Mouse (Mus musculus): ENCODE results near the gene Gm8947.
A peak's percentile ranks its signal among the peaks of the same experiment; 100 is the strongest.
"Not testable (repeated sequence)": the region's sequence is repeated elsewhere in the genome, so short reads cannot be mapped to it uniquely, and the experiment has no call there.

Gene Gm8947

GRCm38 (mm10) chr1:151180167-151180566, 12.0 kb upstream of the Gm8947 start:
- no peak for DNase-seq (ENCODE audit: extremely low read depth, low read depth)

- not testable (repeated sequence) for DNase-seq (ENCODE audit: extremely low read depth, low read depth)
Observed at GRCm38 (mm10) chr1:151182266-151182665, 9.9 kb upstream of the Gm8947 start, which contains the start of gene Gm47985. TSS of gene Gm47985 (plus strand) at chr1:151182537.

DNA sequence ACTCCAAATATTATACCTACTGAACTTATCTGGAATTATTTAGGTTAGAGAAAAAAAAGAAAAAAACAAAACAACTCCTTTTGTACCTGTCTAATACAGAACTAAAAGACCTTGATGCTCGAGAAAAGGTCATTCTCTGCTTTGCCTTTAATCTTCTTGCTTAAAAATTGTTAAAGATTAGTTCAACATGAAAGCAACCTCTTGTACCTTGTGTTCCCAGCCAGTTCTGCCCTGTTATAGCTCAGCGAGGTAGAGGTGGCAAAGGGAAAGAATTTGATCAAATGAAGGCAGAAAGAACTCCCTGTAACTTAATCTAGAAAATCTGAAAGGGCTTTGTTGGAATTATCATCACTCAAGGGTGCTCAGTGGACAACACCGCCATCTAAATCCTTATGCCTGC, 6.0 kb upstream of the Gm8947 start:
- DNase-seq (ENCODE audit: extremely low read depth, low read depth) = not testable (repeated sequence)

- DNase-seq (ENCODE audit: extremely low read depth, low read depth) = not testable (repeated sequence)
Observed at GRCm38 (mm10) chr1:151186879-151187424, 5.2 kb upstream of the Gm8947 start.

DNA sequence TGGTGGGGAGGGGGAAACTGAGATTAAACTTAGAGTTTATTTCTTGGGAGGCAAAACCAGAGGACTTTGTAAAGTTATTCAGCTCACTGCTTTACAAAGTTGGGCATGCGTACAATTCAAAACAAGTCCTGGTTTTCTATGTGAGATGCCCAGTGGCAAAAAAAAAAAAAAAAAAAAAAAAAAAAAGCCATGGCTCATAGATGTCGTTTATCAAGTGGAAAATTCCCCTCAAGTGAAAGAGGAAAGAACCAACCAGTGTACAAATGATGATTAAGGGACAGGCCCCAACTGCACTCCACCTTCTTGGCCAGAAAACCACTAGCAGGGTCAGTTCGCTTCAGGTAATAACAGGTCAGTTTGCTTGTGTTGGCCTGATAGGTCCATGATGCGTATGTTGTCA, 3.7 kb upstream of the Gm8947 start:
- DNase-seq (ENCODE audit: extremely low read depth, low read depth) = no peak

DNA sequence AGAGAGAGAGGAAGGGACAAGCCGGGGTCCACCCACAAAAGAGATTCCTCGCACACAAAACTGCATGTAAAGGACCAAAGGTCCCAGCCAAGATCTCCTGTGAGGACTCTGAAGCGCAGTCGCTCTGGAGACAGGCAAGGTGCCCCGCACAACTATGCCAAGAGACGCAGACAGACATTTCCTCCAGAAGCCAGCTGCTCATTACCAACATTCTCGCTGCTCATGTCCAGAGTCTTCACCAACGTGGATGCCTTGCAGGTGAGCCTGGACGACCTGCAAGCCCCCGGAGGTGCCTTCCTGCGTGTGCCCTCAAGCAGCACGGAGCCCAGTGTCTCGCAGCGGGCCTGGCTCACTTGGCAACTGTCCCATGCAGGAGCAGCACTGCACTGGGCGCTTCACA, 563 bp downstream of the Gm8947 start:
- DNase-seq (ENCODE audit: extremely low read depth, low read depth) = not testable (repeated sequence)

GRCm38 (mm10) chr1:151195986-151196385, 3.8 kb downstream of the Gm8947 start:
- not testable (repeated sequence) for DNase-seq (ENCODE audit: extremely low read depth, low read depth)

DNA sequence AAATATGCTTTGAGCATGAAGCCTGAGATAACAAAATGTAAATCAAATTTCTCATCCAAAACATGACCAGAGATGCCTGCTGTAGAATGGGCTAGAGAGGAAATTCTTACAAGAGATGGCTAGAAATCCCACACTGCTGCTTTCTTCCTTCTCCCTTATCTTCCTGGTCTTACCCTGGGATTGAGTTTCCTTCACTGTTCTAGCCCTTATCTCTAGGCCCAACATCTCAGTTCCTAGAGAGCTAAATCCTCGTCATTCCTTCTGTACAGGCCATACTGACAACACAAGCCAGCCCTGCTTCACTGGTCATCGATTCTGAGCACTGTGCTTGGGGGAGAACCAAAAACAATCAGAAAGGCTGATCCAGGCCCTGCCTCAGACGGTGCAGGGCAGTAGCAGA, 4.5 kb downstream of the Gm8947 start:
- not testable (repeated sequence) for DNase-seq (ENCODE audit: extremely low read depth, low read depth)

DNA sequence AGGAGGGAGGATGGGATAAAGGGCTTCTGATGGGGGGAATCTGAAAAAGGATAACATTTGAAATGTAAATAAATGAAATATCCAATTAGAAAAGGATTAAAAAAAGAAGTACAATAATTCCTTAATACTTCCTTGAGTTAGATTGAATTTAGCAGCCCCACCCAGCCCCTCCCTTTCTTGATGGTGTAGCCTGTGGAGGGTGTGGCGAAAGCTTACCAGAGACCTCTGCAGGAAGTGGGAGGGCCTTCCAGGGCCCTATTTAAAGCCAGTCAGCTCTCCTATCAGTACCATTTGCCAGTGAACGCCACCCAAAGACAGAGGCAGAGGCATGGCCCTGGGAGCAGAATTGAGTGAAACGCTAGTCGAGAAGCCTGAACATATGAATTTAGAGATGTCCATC, 5.9 kb downstream of the Gm8947 start, which contains the start of gene Gm47995:
TSS of gene Gm47995 (plus strand) at position 329 of the 400 bp plus-strand sequence.
- DNase-seq (ENCODE audit: extremely low read depth, low read depth) = peak; percentile 73

DNA sequence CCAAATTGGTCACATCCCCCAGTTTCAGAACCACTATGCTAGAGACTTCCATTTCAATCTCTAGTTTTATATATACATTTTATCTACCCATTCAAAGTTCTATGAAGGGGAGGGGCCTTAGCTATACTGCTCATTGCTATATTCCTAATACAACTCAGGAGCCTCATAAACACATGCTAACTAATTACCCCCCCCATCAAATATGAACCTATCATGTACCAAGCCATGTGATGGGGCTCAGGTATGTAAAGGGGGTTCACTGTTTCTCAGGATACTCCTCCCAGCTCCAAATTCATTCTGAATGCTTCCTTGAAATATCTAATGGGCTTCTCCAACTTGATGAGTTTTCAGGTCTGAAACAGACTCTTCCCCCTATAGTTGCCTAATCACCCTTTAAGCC, 8.4 kb downstream of the Gm8947 start:
- DNase-seq (ENCODE audit: extremely low read depth, low read depth) = not testable (repeated sequence)

DNA sequence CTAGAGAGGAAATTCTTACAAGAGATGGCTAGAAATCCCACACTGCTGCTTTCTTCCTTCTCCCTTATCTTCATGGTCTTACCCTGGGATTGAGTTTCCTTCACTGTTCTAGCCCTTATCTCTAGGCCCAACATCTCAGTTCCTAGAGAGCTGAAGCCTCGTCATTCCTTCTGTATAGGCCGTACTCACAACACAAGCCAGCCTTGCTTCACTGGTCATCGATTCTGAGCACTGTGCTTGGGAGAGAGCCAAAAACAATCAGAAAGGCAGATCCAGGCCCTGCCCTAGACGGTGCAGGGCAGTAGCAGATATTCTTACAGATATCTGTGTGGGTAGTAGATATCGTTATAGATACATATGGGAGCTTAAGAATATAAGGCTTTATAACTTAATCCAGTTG, 10.6 kb downstream of the Gm8947 start:
- not testable (repeated sequence) for DNase-seq (ENCODE audit: extremely low read depth, low read depth)

- DNase-seq (ENCODE audit: extremely low read depth, low read depth) = not testable (repeated sequence)
Observed at GRCm38 (mm10) chr1:151203818-151204217, 11.6 kb downstream of the Gm8947 start, which contains the start of gene 3110040M04Rik. TSS of gene 3110040M04Rik (plus strand) at chr1:151204121.

DNA sequence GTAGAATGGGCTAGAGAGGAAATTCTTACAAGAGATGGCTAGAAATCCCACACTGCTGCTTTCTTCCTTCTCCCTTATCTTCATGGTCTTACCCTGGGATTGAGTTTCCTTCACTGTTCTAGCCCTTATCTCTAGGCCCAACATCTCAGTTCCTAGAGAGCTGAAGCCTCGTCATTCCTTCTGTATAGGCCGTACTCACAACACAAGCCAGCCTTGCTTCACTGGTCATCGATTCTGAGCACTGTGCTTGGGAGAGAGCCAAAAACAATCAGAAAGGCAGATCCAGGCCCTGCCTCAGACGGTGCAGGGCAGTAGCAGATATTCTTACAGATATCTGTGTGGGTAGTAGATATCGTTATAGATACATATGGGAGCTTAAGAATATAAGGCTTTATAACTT, 16.3 kb downstream of the Gm8947 start:
- DNase-seq (ENCODE audit: extremely low read depth, low read depth) = not testable (repeated sequence)

- DNase-seq (ENCODE audit: extremely low read depth, low read depth) = not testable (repeated sequence)
Observed at GRCm38 (mm10) chr1:151208944-151209343, 16.8 kb downstream of the Gm8947 start.

GRCm38 (mm10) chr1:151209824-151210355, 17.7 kb downstream of the Gm8947 start, which contains the start of gene Gm47996:
TSS of gene Gm47996 (plus strand) at chr1:151210131.
- DNase-seq (ENCODE audit: extremely low read depth, low read depth) = not testable (repeated sequence)

DNA sequence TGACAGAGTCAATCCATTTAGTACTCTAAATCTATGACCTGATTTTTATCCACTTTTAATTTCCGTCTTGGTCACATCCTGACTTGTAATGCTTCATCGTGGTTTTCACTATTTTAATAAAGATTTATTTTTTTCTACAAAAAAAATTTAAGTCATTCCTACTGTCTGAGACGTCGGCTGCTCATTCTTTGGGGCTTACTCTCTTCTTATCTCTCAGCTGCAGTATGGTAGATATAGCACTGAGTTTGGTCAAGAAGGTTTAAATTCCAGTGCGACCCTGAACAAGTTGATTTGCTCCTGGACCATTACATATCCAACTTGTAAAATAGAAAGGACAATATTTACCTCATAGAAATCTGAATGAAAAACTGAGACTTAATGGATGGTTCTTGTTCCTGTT, 19.5 kb downstream of the Gm8947 start:
- not testable (repeated sequence) for DNase-seq (ENCODE audit: extremely low read depth, low read depth)

- no peak for DNase-seq (ENCODE audit: extremely low read depth, low read depth)
Observed at GRCm38 (mm10) chr1:151214862-151215261, 22.7 kb downstream of the Gm8947 start.

GRCm38 (mm10) chr1:151215985-151216384, 23.8 kb downstream of the Gm8947 start:
- DNase-seq (ENCODE audit: extremely low read depth, low read depth) = no peak

GRCm38 (mm10) chr1:151216417-151216816, 24.2 kb downstream of the Gm8947 start:
- DNase-seq (ENCODE audit: extremely low read depth, low read depth) = no peak

GRCm38 (mm10) chr1:151219045-151219444, 26.9 kb downstream of the Gm8947 start:
- peak; percentile 15 for DNase-seq (ENCODE audit: extremely low read depth, low read depth)

- DNase-seq (ENCODE audit: extremely low read depth, low read depth) = no peak
Observed at GRCm38 (mm10) chr1:151220098-151220497, 27.9 kb downstream of the Gm8947 start.

DNA sequence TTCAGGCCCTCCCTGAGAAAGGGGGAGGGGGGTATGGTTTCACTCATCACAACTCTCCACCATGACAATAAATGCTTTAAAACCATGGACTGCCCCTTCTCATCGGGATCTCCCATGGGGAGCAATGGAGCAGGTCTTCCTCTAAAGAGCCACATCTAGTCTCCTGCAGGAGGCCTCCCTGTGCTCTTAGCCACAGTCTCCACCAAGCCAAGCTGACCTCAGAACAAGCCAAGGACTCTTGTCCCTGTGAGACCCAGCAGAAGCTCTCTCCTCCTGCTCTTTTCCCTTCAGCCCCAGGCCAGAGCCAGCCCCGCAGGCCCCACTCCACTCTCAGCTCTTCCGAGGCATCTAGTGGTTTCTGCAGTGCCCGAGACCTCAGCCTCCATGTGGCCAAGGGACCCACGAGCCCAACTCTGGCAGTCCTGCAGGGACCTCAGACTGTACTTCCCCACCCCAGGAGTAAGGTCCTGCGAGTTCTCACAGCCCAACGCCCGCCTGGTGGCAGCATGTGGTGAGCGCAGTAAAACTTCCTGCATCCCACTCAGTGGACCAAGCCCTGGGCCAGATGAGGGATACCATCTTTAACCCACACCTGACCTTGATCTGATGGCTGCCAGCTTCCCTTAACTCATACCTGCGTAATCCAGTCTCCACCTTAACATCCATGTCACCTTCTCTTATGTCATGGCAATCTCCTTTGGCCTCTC, 30.5 kb downstream of the Gm8947 start:
- no peak for DNase-seq (ENCODE audit: extremely low read depth, low read depth)
